Mouse (Mus musculus) skeletal muscle tissue, adult 2 months (tissue): ENCODE measurements around the gene Sod1.
"Not testable (repeated sequence)": the region's sequence is repeated elsewhere in the genome, so short reads cannot be mapped to it uniquely, and the experiment has no call there.

Experiments
- DNase-seq: peaks from one replicate; pipeline ENCODE4 v3.0.0-alpha.2; 2012; ENCODE audit warnings: low read depth, low spot score

The Sod1 gene

GRCm38 (mm10) chr16:90211767-90212166 lies 8.8 kb upstream of the Sod1 start:
- no peak for DNase-seq

GRCm38 (mm10) chr16:90213477-90214339 lies 6.8 kb upstream of the Sod1 start:
- DNase-seq = no peak

- DNase-seq = no peak
Observed at GRCm38 (mm10) chr16:90214731-90215565, 5.6 kb upstream of the Sod1 start.

- not testable (repeated sequence) for DNase-seq
Observed at GRCm38 (mm10) chr16:90215879-90216278, 4.7 kb upstream of the Sod1 start.

GRCm38 (mm10) chr16:90216414-90216813 lies 4.1 kb upstream of the Sod1 start:
- DNase-seq = no peak

GRCm38 (mm10) chr16:90217356-90217755 lies 3.2 kb upstream of the Sod1 start:
- DNase-seq = no peak

GRCm38 (mm10) chr16:90217926-90218325 lies 2.6 kb upstream of the Sod1 start:
- DNase-seq = no peak

- DNase-seq = not testable (repeated sequence)
Observed at GRCm38 (mm10) chr16:90219445-90219844, 1.1 kb upstream of the Sod1 start.

GRCm38 (mm10) chr16:90220892-90221431 lies 408 bp downstream of the Sod1 start:
- peak; percentile 38 for DNase-seq

- no peak for DNase-seq
Observed at GRCm38 (mm10) chr16:90221441-90222070, 1.0 kb downstream of the Sod1 start.

GRCm38 (mm10) chr16:90229897-90230296 lies 9.3 kb downstream of the Sod1 start:
- no peak for DNase-seq

GRCm38 (mm10) chr16:90231302-90231701 lies 10.7 kb downstream of the Sod1 start:
- DNase-seq = no peak

- no peak for DNase-seq
Observed at GRCm38 (mm10) chr16:90233702-90234101, 13.1 kb downstream of the Sod1 start.

GRCm38 (mm10) chr16:90234617-90235016 lies 14.1 kb downstream of the Sod1 start:
- DNase-seq = no peak

- no peak for DNase-seq
Observed at GRCm38 (mm10) chr16:90235188-90235587, 14.6 kb downstream of the Sod1 start.

- DNase-seq = no peak
Observed at GRCm38 (mm10) chr16:90239128-90239746, 18.7 kb downstream of the Sod1 start.

GRCm38 (mm10) chr16:90241875-90242274 lies 21.3 kb downstream of the Sod1 start:
- no peak for DNase-seq

- no peak for DNase-seq
Observed at GRCm38 (mm10) chr16:90242426-90243304, 22.1 kb downstream of the Sod1 start.

GRCm38 (mm10) chr16:90250099-90250498 lies 29.5 kb downstream of the Sod1 start:
- no peak for DNase-seq

GRCm38 (mm10) chr16:90251256-90251655 lies 30.7 kb downstream of the Sod1 start:
- DNase-seq = not testable (repeated sequence)
